Mouse (Mus musculus): ENCODE measurements around the gene Depdc5. TPM values are rescaled to one million over a fixed set of nuclear protein-coding genes. Genes with fewer than 3 reads are reported as not detected.
"Not testable (repeated sequence)": the region's sequence is repeated elsewhere in the genome, so short reads cannot be mapped to it uniquely, and the experiment has no call there.

The Depdc5 gene
- total and polyA plus RNA-seq, 3 experiments, result 5.4 to 52.4 (median 27.2) TPM

DNA sequence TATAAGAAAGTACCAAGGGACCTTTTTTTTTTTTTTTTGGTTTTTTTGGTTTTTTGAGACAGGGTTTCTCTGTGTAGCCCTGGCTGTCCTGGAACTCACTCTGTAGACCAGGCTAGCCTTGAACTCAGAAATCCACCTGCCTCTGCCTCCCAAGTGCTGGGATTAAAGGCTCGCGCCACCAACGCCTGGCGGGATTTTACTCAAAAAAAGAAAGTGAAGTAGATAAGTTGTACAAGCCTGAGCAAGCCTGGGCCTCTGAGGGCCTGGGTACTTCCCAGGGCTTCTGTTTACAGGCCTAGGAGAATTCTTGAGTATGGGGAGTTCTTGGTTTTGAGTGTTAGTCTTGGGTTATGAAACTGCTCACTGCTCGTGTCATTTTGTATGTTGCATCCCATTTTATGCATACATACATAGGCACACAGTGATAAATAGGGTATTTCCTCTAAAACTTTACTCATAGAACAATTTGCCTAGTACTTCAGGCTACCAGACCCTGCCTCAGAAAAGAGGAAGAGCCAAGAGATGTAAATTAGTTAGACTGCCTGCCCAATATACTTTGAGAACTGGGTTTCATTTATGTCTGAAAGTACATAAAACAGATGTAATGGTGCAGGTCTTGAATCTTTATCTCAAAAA, 6.0 kb downstream of the Depdc5 start:
- TF ChIP-seq CTCF (IDR thresholded peaks at IDR 0.05; ENCODE audit: low read depth, low read length) (no peak), TAL1 (conservative IDR thresholded peaks at IDR 0.05; ENCODE audit: low read depth, low read length) (no peak), GATA2 (IDR thresholded peaks at IDR 0.05; ENCODE audit: borderline replicate concordance, low read depth, low read length) (no peak), GATA1 (IDR thresholded peaks at IDR 0.05; ENCODE audit: borderline replicate concordance, low read length) (no peak), POLR2AphosphoS5 (IDR thresholded peaks at IDR 0.05; ENCODE audit: insufficient replicate concordance, low read depth, low read length) (no peak)
- Histone ChIP-seq H3K27me3 (ENCODE audit: insufficient read depth, low read length) (no peaks in the 10 kb centered on the region), H3K36me3 (replicated peaks) (peaks cover 74% of the 10 kb centered on the region), H3K9me3 (replicated peaks) (no peaks in the 10 kb centered on the region), H3K4me1 (ENCODE audit: insufficient read depth, low read depth, low read length) (peaks cover 11% of the 10 kb centered on the region), H3K4me3 (ENCODE audit: low read depth, low read length) (no peak overlapping the region)
- DNase-seq (ENCODE audit: low spot score) (no peak), ATAC-seq (ENCODE audit: extremely low read depth, insufficient number of reproducible peaks, low FRiP score, poor library complexity, severe bottlenecking) (no peak)

- no peak for TF ChIP-seq TAL1 (conservative IDR thresholded peaks at IDR 0.05; ENCODE audit: low read depth, low read length)
- no peak for TF ChIP-seq POLR2AphosphoS5 (IDR thresholded peaks at IDR 0.05; ENCODE audit: insufficient replicate concordance, low read depth, low read length)
- no peak for TF ChIP-seq GATA2 (IDR thresholded peaks at IDR 0.05; ENCODE audit: borderline replicate concordance, low read depth, low read length)
- TF ChIP-seq GATA1 (IDR thresholded peaks at IDR 0.05; ENCODE audit: borderline replicate concordance, low read length), result no peak
- TF ChIP-seq CTCF (IDR thresholded peaks at IDR 0.05; ENCODE audit: low read depth, low read length), result no peak
- Histone ChIP-seq H3K27me3 (ENCODE audit: insufficient read depth, low read length) (no peaks in the 10 kb centered on the region), H3K36me3 (replicated peaks) (peaks cover 72% of the 10 kb centered on the region), H3K4me1 (ENCODE audit: insufficient read depth, low read depth, low read length) (0 out of 2 replicates have a peak, but pooled peaks cover 3% of the 10 kb centered on the region), H3K4me3 (ENCODE audit: low read depth, low read length) (no peak overlapping the region), H3K9me3 (replicated peaks) (no peaks in the 10 kb centered on the region)
- DNase-seq (ENCODE audit: low spot score) (no peak), ATAC-seq (ENCODE audit: extremely low read depth, insufficient number of reproducible peaks, low FRiP score, poor library complexity, severe bottlenecking) (no peak)
These were observed 8.8 kb downstream of the Depdc5 start for GRCm38 (mm10) chr5:32872346-32872745.

DNA sequence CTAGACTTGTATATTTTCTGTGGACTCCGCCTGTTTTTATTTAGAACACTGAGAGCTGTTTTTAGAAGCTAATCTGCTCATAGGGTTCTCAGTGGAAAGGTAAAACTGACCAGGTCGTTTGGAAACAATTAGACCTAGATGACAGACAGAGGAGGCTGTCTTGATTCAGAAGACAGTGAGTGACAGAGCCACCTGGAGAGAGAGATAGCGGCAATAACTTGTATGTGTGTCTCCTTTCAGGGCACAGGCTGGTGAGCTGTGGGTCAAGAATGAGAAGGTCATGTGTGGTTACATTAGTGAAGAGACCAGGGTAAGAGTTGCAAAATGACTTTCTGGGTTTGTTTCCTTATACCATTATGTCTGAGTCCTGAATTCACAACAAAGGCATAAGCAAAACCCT, 23.2 kb downstream of the Depdc5 start:
- ATAC-seq (ENCODE audit: extremely low read depth, insufficient number of reproducible peaks, low FRiP score, poor library complexity, severe bottlenecking), result no peak
- H3K4me3 ChIP-seq (ENCODE audit: low read depth, low read length), result no peak overlapping the region
- no peak for DNase-seq (ENCODE audit: low spot score)
- TF ChIP-seq POLR2AphosphoS5 (IDR thresholded peaks at IDR 0.05; ENCODE audit: insufficient replicate concordance, low read depth, low read length) (no peak), GATA1 (IDR thresholded peaks at IDR 0.05; ENCODE audit: borderline replicate concordance, low read length) (no peak), TAL1 (conservative IDR thresholded peaks at IDR 0.05; ENCODE audit: low read depth, low read length) (no peak)
- peaks cover 67% of the 10 kb centered on the region for H3K36me3 ChIP-seq (replicated peaks)
- H3K4me1 ChIP-seq (ENCODE audit: insufficient read depth, low read depth, low read length), result peaks cover 3% of the 10 kb centered on the region
- no peaks in the 10 kb centered on the region for H3K27me3 ChIP-seq (ENCODE audit: insufficient read depth, low read length)
- no peaks in the 10 kb centered on the region for H3K9me3 ChIP-seq (replicated peaks)

- ATAC-seq (ENCODE audit: extremely low read depth, insufficient number of reproducible peaks, low FRiP score, poor library complexity, severe bottlenecking), result no peak
- Histone ChIP-seq H3K36me3 (replicated peaks) (peaks cover 70% of the 10 kb centered on the region), H3K27me3 (ENCODE audit: insufficient read depth, low read length) (no peaks in the 10 kb centered on the region), H3K4me1 (ENCODE audit: insufficient read depth, low read depth, low read length) (no peaks in the 10 kb centered on the region), H3K9me3 (replicated peaks) (no peaks in the 10 kb centered on the region), H3K4me3 (ENCODE audit: low read depth, low read length) (no peak overlapping the region)
- no peak for TF ChIP-seq TAL1 (conservative IDR thresholded peaks at IDR 0.05; ENCODE audit: low read depth, low read length)
- TF ChIP-seq POLR2AphosphoS5 (IDR thresholded peaks at IDR 0.05; ENCODE audit: insufficient replicate concordance, low read depth, low read length), result no peak
- TF ChIP-seq GATA1 (IDR thresholded peaks at IDR 0.05; ENCODE audit: borderline replicate concordance, low read length), result no peak
- TF ChIP-seq CTCF (IDR thresholded peaks at IDR 0.05; ENCODE audit: low read depth, low read length), result no peak
- TF ChIP-seq GATA2 (IDR thresholded peaks at IDR 0.05; ENCODE audit: borderline replicate concordance, low read depth, low read length), result no peak
- no peak for DNase-seq (ENCODE audit: low spot score)
These were observed 44.0 kb downstream of the Depdc5 start for GRCm38 (mm10) chr5:32907496-32907895.

DNA sequence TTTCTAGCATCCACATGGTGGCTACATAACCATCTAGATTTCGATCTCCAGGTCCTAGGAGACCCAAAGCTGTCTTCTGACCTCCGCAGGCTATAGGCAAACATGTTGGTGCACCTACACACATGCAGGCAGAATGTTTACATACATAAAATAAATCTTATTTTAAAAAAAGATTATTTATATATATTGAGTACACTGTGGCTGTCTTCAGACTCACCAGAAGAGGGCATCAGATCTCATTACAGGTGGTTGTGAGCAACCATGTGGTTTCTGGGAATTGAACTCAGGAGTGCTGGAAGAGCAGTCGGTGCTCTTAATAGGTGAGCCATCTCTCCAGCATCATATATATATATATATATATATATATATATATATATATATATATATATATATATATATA, 50.6 kb downstream of the Depdc5 start:
- TF ChIP-seq TAL1 (conservative IDR thresholded peaks at IDR 0.05; ENCODE audit: low read depth, low read length) (no peak), GATA2 (IDR thresholded peaks at IDR 0.05; ENCODE audit: borderline replicate concordance, low read depth, low read length) (no peak), POLR2AphosphoS5 (IDR thresholded peaks at IDR 0.05; ENCODE audit: insufficient replicate concordance, low read depth, low read length) (no peak), CTCF (IDR thresholded peaks at IDR 0.05; ENCODE audit: low read depth, low read length) (no peak), GATA1 (IDR thresholded peaks at IDR 0.05; ENCODE audit: borderline replicate concordance, low read length) (no peak)
- H3K9me3 ChIP-seq (replicated peaks), result no peaks in the 10 kb centered on the region
- no peaks in the 10 kb centered on the region for H3K4me1 ChIP-seq (ENCODE audit: insufficient read depth, low read depth, low read length)
- DNase-seq (ENCODE audit: low spot score), result no peak
- peaks cover 78% of the 10 kb centered on the region for H3K36me3 ChIP-seq (replicated peaks)
- no peak for ATAC-seq (ENCODE audit: extremely low read depth, insufficient number of reproducible peaks, low FRiP score, poor library complexity, severe bottlenecking)
- no peak overlapping the region for H3K4me3 ChIP-seq (ENCODE audit: low read depth, low read length)
- no peaks in the 10 kb centered on the region for H3K27me3 ChIP-seq (ENCODE audit: insufficient read depth, low read length)

GRCm38 (mm10) chr5:32919281-32919680, 55.8 kb downstream of the Depdc5 start:
- not testable (repeated sequence) for H3K4me3 ChIP-seq (ENCODE audit: low read depth, low read length); H3K27me3 ChIP-seq (ENCODE audit: insufficient read depth, low read length); DNase-seq (ENCODE audit: low spot score); H3K4me1 ChIP-seq (ENCODE audit: insufficient read depth, low read depth, low read length); ATAC-seq (ENCODE audit: extremely low read depth, insufficient number of reproducible peaks, low FRiP score, poor library complexity, severe bottlenecking); H3K9me3 ChIP-seq (replicated peaks)
- peaks cover 73% of the 10 kb centered on the region for H3K36me3 ChIP-seq (replicated peaks)

GRCm38 (mm10) chr5:32922906-32923305, 59.4 kb downstream of the Depdc5 start:
- ATAC-seq (ENCODE audit: extremely low read depth, insufficient number of reproducible peaks, low FRiP score, poor library complexity, severe bottlenecking) (no peak), DNase-seq (ENCODE audit: low spot score) (no peak)
- Histone ChIP-seq H3K4me3 (ENCODE audit: low read depth, low read length) (no peak overlapping the region), H3K9me3 (replicated peaks) (no peaks in the 10 kb centered on the region), H3K4me1 (ENCODE audit: insufficient read depth, low read depth, low read length) (no peaks in the 10 kb centered on the region), H3K36me3 (replicated peaks) (peaks cover 75% of the 10 kb centered on the region), H3K27me3 (ENCODE audit: insufficient read depth, low read length) (no peaks in the 10 kb centered on the region)
- TF ChIP-seq GATA2 (IDR thresholded peaks at IDR 0.05; ENCODE audit: borderline replicate concordance, low read depth, low read length), result no peak
- no peak for TF ChIP-seq TAL1 (conservative IDR thresholded peaks at IDR 0.05; ENCODE audit: low read depth, low read length)
- no peak for TF ChIP-seq CTCF (IDR thresholded peaks at IDR 0.05; ENCODE audit: low read depth, low read length)
- TF ChIP-seq GATA1 (IDR thresholded peaks at IDR 0.05; ENCODE audit: borderline replicate concordance, low read length), result no peak
- TF ChIP-seq POLR2AphosphoS5 (IDR thresholded peaks at IDR 0.05; ENCODE audit: insufficient replicate concordance, low read depth, low read length), result no peak
